Mouse (Mus musculus) layer of hippocampus, adult 6 months (tissue): ENCODE data around the gene Hist1h1d. TPM values are rescaled to one million over a fixed set of nuclear protein-coding genes. Genes with fewer than 3 reads are reported as not detected.

Source experiments
- long read RNA-seq, 2 experiments: library from polyadenylated mRNA; unstranded; transcript quantifications; one replicate each; pipeline ENCODE4 v2.0.0; 2019 to 2020
- polyA plus RNA-seq: library from polyadenylated mRNA; unstranded; fragments of <200 nt; fragmentation: Nextera tagmentation; gene quantifications from 2 replicates; pipeline ENCODE4 v1.2.3, GENCODE M21; 2021

Gene Hist1h1d
- 0.03 and 0.10 TPM in 2 replicates for polyA plus RNA-seq
- long read RNA-seq, experiment 1 = 0 reads
- long read RNA-seq, experiment 2 = 0 reads

GRCm38 (mm10) chr13:23552962-23553361, at the start of gene Hist1h1d:
TSS of gene Hist1h1d (plus strand) at chr13:23553262.

GRCm38 (mm10) chr13:23530901-23531875, 21.9 kb upstream of the Hist1h1d start, which contains the start of gene Hist1h4h:
TSS of gene Hist1h4h (plus strand) at chr13:23531050.

GRCm38 (mm10) chr13:23533560-23534367, 19.3 kb upstream of the Hist1h1d start, which contains the start of gene Hist1h2af:
TSS of gene Hist1h2af (plus strand) at chr13:23533906.

GRCm38 (mm10) chr13:23535137-23536075, 17.7 kb upstream of the Hist1h1d start, which contains the start of gene Hist1h3g:
TSS of gene Hist1h3g (plus strand) at chr13:23535422.

GRCm38 (mm10) chr13:23542999-23543607, 10.0 kb upstream of the Hist1h1d start, which contains the start of gene Hist1h2bh:
TSS of gene Hist1h2bh (minus strand) at chr13:23543392.

GRCm38 (mm10) chr13:23543965-23544786, 8.9 kb upstream of the Hist1h1d start, which contains the start of gene Hist1h3f:
TSS of gene Hist1h3f (plus strand) at chr13:23544052.

GRCm38 (mm10) chr13:23551146-23551834, 1.8 kb upstream of the Hist1h1d start, which contains the start of gene Hist1h4f:
TSS of gene Hist1h4f (minus strand) at chr13:23551648.

GRCm38 (mm10) chr13:23561883-23562659, 9.0 kb downstream of the Hist1h1d start, which contains the start of gene Hist1h3e:
TSS of gene Hist1h3e (minus strand) at chr13:23562369.

GRCm38 (mm10) chr13:23571022-23571503, 18.0 kb downstream of the Hist1h1d start, which contains the start of the genes Hist1h2ae and Hist1h2bg:
TSS of gene Hist1h2ae (minus strand) at chr13:23571220.
TSS of gene Hist1h2bg (plus strand) at chr13:23571396.

GRCm38 (mm10) chr13:23573898-23574524, 20.9 kb downstream of the Hist1h1d start, which contains the start of the genes Hist1h2bf and Hist1h2ad:
TSS of gene Hist1h2bf (minus strand) at chr13:23574196.
TSS of gene Hist1h2ad (plus strand) at chr13:23574381.

GRCm38 (mm10) chr13:23575271-23575851, 22.3 kb downstream of the Hist1h1d start, which contains the start of gene Hist1h3d:
TSS of gene Hist1h3d (plus strand) at chr13:23575763.

GRCm38 (mm10) chr13:23581408-23582218, 28.6 kb downstream of the Hist1h1d start, which contains the start of gene Hist1h4d:
TSS of gene Hist1h4d (plus strand) at chr13:23581598.

